Mouse (Mus musculus) embryonic facial prominence, embryonic 12.5 days (tissue): ENCODE results near the gene Zbtb8a. TPM values are rescaled to one million over a fixed set of nuclear protein-coding genes. Genes with fewer than 3 reads are reported as not detected.
A peak's percentile ranks its signal among the peaks of the same experiment; 100 is the strongest.

Experiments
- ATAC-seq: fragments of 200-750 bp; cut with Nextera tagmentation; 2 replicates; pipeline ENCODE4 v1.8.0; 2017; ENCODE audit not compliant: insufficient number of reproducible peaks, insufficient read depth, low FRiP score, low TSS enrichment
- H3K27ac ChIP-seq: fragments of 300-500 bp; sonication (generic); 2 replicates; pipeline ENCODE4 v1.5.1; 2016; ENCODE audit warnings: mild to moderate bottlenecking
- H3K27me3 ChIP-seq: fragments of 300-500 bp; sonication (generic); 2 replicates; pipeline ENCODE4 v1.6.1; 2016; ENCODE audit warnings: mild to moderate bottlenecking, moderate library complexity
- H3K36me3 ChIP-seq: fragments of 300-500 bp; sonication (generic); 2 replicates; pipeline ENCODE4 v1.6.1; 2016; ENCODE audit warnings: mild to moderate bottlenecking
- H3K4me1 ChIP-seq: fragments of 300-500 bp; sonication (generic); 2 replicates; pipeline ENCODE4 v1.6.1; 2016
- H3K4me2 ChIP-seq: fragments of 300-500 bp; sonication (generic); replicated peaks from 2 replicates; pipeline ENCODE4 v1.6.1; 2016; ENCODE audit warnings: mild to moderate bottlenecking, moderate library complexity
- H3K4me3 ChIP-seq: fragments of 300-500 bp; sonication (generic); 2 replicates; pipeline ENCODE4 v1.5.1; 2016; ENCODE audit warnings: mild to moderate bottlenecking
- H3K9ac ChIP-seq: fragments of 300-500 bp; sonication (generic); 2 replicates; pipeline ENCODE4 v1.6.1; 2016; ENCODE audit warnings: mild to moderate bottlenecking, moderate library complexity
- H3K9me3 ChIP-seq: fragments of 300-500 bp; sonication (generic); 2 replicates; pipeline ENCODE4 v1.6.1; 2016; ENCODE audit warnings: mild to moderate bottlenecking, moderate library complexity
- WGBS: fragments of 180-500 bp; shearing (Covaris S2); methylation state at CpG from one replicate; pipeline ENCODE4 v1.1.7; 2016; 5-methylcytosine and 5-hydroxymethylcytosine counted together
- polyA plus RNA-seq: library from polyadenylated mRNA; unstranded; fragments of >200 nt; fragmentation: Nextera tagmentation; extraction: Ambion mirVana; gene quantifications from 2 replicates; pipeline ENCODE4 v1.2.1, GENCODE M21; 2016

The Zbtb8a gene
- polyA plus RNA-seq, 1 experiment from 2014 or later: 10.8 TPM

GRCm38 (mm10) chr4:129353176-129353575 lies 24.7 kb downstream of the Zbtb8a start:
- peaks cover 13% of the 10 kb centered on the region; the same call in 1 of the 2 replicates for H3K36me3 ChIP-seq
- ATAC-seq: no peak
- WGBS: 88% methylated on average over 12 of the region's 12 CpGs
- no peaks in the 10 kb centered on the region for H3K27me3 ChIP-seq
- no peaks in the 10 kb centered on the region for H3K4me1 ChIP-seq
- no peak overlapping the region for H3K4me3 ChIP-seq
- H3K27ac ChIP-seq: no peak overlapping the region
- no peaks in the 10 kb centered on the region for H3K9me3 ChIP-seq
- no peak overlapping the region for H3K4me2 ChIP-seq
- H3K9ac ChIP-seq: no peak overlapping the region

- H3K4me2 ChIP-seq: no peak overlapping the region
- 73% methylated on average over 6 of the region's 6 CpGs for WGBS
- H3K9ac ChIP-seq: no peak overlapping the region
- no peaks in the 10 kb centered on the region for H3K9me3 ChIP-seq
- no peak overlapping the region for H3K27ac ChIP-seq
- ATAC-seq: no peak
- peaks cover 11% of the 10 kb centered on the region for H3K36me3 ChIP-seq
- H3K4me3 ChIP-seq: no peak overlapping the region
- no peaks in the 10 kb centered on the region for H3K4me1 ChIP-seq
- no peaks in the 10 kb centered on the region for H3K27me3 ChIP-seq
These were observed 26.8 kb downstream of the Zbtb8a start for GRCm38 (mm10) chr4:129351111-129351510.

DNA sequence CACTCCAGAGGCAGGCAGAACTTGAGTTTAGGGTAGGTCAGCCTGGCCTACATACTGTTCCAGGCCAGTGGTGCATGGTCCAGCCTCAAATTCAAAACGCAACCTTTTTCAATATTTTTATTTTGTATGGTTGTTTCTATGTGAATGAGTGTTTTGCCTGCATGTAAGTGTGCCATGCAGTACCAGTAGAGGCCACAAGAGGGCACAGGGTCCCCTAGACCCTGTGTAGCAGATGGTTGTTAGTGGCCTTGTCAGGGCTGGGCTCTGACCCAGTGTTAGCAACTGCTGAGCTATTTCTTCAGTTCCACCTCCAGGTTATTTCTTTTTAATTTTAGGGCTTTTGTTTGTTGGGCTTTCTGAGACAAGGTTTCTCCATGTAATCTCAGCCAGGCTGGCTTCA lies 27.3 kb downstream of the Zbtb8a start:
- no peaks in the 10 kb centered on the region for H3K27me3 ChIP-seq
- H3K36me3 ChIP-seq: peaks cover 10% of the 10 kb centered on the region; the same call in 1 of the 2 replicates
- H3K4me3 ChIP-seq: no peak overlapping the region
- no peaks in the 10 kb centered on the region for H3K9me3 ChIP-seq
- H3K4me1 ChIP-seq: no peaks in the 10 kb centered on the region
- H3K4me2 ChIP-seq: no peak overlapping the region
- WGBS: 4% methylated on average over 1 of the region's 1 CpGs
- no peak overlapping the region for H3K9ac ChIP-seq
- H3K27ac ChIP-seq: no peak overlapping the region
- no peak for ATAC-seq

DNA sequence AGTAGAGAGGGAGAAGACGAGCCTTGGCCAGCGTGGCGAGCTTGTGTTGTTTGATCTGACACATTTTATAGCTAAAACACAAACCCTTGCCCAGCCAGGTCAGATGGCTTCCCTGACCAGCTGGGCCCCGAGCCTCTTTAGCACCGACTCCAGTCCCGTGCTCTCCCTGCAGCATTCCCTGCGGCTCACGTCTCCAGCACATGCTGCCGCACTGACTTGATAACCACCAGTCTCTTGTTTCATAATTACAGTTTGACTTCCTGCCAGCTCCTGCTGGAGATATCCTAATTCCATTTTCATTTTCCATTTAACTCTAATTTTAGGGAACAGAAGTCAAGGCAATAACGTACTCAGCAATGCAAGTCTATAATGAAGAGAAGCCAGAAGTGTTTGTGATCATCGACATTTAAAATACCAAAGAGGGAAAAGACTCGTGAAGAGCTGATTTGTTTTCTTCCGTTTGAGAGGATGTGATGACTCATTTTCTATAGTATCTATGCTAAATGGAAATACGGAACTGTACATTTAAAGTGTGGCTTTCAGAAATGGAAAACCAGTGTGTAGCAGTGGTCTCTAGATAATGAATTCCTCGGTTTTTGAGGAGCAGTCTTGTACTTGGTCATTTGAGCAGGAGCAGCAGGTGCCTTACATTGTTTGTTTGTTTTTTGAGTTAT lies 31.3 kb downstream of the Zbtb8a start:
- no peaks in the 10 kb centered on the region for H3K27me3 ChIP-seq
- no peak for ATAC-seq
- 81% methylated on average over 15 of the region's 15 CpGs for WGBS

DNA sequence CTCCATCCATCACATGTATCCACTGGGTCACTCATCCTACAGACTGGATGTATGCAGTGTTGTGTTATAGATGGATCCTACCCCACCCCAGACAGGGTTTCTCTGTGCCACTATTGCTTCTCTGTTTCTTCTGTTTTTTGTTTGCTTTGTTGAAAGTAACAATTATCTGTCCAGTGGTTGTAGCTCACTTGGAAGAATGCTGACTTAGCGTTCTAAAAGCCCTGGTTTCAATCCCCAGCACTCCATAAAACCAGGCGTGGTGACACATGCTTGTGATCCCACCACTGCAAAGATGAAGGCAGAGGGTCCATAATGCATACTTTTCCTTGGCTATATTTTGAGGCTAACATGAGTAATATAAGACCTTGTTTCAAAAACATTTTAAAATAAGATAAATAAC lies 35.2 kb downstream of the Zbtb8a start:
- Histone ChIP-seq H3K27me3 (no peaks in the 10 kb centered on the region), H3K4me1 (no peaks in the 10 kb centered on the region), H3K36me3 (peaks cover 39% of the 10 kb centered on the region), H3K4me2 (no peak overlapping the region), H3K4me3 (no peak overlapping the region), H3K9me3 (no peaks in the 10 kb centered on the region), H3K9ac (no peak overlapping the region), H3K27ac (no peak overlapping the region)
- ATAC-seq: no peak
- 88% methylated on average over 2 of the region's 2 CpGs for WGBS

More for the DNA sequence above, 31.3 kb downstream of the Zbtb8a start:
- no peak overlapping the region for H3K27ac ChIP-seq
- H3K4me1 ChIP-seq: no peaks in the 10 kb centered on the region
- no peak overlapping the region for H3K9ac ChIP-seq
- no peak overlapping the region for H3K4me2 ChIP-seq
- no peaks in the 10 kb centered on the region for H3K9me3 ChIP-seq
- peaks cover 36% of the 10 kb centered on the region for H3K36me3 ChIP-seq
- H3K4me3 ChIP-seq: no peak overlapping the region

- H3K36me3 ChIP-seq: peaks cover 39% of the 10 kb centered on the region
- no peak overlapping the region for H3K9ac ChIP-seq
- ATAC-seq: no peak
- no peak overlapping the region for H3K4me2 ChIP-seq
- H3K9me3 ChIP-seq: no peaks in the 10 kb centered on the region
- no peaks in the 10 kb centered on the region for H3K4me1 ChIP-seq
- no peaks in the 10 kb centered on the region for H3K27me3 ChIP-seq
- no peak overlapping the region for H3K4me3 ChIP-seq
- no peak overlapping the region for H3K27ac ChIP-seq
- 94% methylated on average over 1 of the region's 1 CpGs for WGBS
These were observed 36.0 kb downstream of the Zbtb8a start for GRCm38 (mm10) chr4:129341888-129342287.

DNA sequence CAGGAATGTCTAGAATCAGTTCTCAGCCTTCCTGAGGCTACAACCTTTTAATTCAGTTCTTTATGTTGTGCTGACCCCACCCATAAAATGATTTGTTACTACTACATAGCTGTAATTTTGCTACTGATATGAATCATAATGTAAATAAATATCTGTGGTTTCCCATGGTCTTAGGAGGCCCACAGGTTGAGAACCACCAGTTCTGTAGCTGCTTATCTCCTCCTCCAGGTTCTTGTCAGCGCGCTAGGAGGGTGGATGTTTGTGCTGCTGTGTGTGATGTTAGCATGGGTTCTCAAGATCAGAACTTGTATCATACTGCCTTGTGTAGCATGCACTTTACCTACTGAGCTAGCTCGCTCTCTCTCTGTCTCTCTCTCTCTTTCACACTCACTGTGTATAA lies 38.2 kb downstream of the Zbtb8a start:
- Histone ChIP-seq H3K27ac (no peak overlapping the region), H3K36me3 (peaks cover 23% of the 10 kb centered on the region; the same call in 1 of the 2 replicates), H3K4me3 (no peak overlapping the region), H3K27me3 (no peaks in the 10 kb centered on the region), H3K4me1 (no peaks in the 10 kb centered on the region), H3K9me3 (no peaks in the 10 kb centered on the region), H3K9ac (no peak overlapping the region), H3K4me2 (no peak overlapping the region)
- 96% methylated on average over 3 of the region's 3 CpGs for WGBS
- ATAC-seq: no peak

DNA sequence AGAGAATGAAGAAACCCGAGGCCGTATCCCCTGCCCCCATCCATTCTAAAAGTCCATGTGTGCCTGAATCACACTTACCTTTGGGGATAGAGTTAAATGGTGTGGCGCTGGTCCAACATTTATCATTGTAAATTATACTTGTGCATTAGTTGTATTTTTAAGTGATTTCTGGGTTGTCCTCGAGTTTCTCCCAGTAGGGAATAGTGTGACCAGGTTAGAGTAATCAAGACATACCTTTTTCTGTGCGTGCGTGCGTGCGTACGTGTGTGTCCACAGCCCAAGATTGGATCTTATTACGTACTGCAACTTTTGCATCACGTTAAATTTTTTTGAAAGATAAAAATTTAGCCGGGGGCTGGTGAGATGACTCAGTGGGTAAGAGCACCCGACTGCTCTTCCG lies 41.6 kb downstream of the Zbtb8a start:
- Histone ChIP-seq H3K4me1 (peaks cover 23% of the 10 kb centered on the region), H3K4me2 (peak overlapping the region; percentile 76), H3K9ac (peak overlapping the region; percentile 62), H3K4me3 (peak overlapping the region; percentile 95), H3K27ac (peak overlapping the region; percentile 98), H3K36me3 (peaks cover 16% of the 10 kb centered on the region), H3K27me3 (no peaks in the 10 kb centered on the region), H3K9me3 (no peaks in the 10 kb centered on the region)
- no peak for ATAC-seq
- 48% methylated on average over 14 of the region's 14 CpGs for WGBS

DNA sequence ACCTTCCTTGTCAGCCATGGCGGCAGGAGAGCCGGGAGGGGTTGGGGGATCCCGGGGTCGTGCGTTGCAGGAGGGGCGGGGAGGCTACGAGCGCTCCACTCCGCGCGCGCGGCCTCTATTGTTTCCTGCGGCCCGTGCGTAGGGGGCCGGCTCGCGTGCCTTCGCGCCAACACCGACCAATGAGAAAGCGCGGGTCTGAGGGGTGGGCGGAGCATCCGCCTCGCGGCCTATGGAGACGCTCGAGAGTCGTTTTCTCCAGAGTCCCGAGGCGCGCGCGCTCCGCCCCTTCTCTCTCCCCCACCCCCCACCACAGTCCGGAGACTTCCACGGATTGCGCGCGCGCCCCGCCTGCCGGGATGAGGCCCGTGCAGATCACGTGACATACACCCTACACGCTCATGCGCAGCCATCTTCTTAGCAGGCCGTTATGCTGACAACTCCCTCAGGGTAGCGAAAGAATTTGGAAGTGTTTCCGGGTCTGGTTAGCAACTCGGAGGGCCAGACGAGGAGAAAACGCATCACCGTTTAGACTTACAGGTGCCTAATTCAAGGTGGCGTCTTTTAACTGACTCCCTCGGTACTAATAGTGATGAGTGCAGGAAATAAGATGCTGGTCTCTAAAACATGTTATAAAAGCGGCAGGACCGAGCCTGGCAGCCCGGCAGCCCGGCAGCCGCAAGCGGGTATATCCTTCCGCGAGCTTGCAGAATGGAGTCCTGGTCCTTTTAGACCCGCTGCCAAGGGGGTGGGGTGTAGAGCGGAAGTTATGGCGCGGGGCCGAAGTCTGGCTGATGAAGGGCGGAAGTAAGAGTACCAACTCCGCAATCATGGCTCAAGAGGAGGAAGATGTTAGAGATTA lies 42.5 kb downstream of the Zbtb8a start, which contains the start of the genes Rbbp4 and Zbtb8os:
TSS of gene Rbbp4 (minus strand) at position 155 of the 859 bp plus-strand sequence.
TSS of gene Zbtb8os (plus strand) at position 480 of the 859 bp plus-strand sequence.
- H3K9me3 ChIP-seq: no peaks in the 10 kb centered on the region
- peak within 1 kb of the TSS; percentile 98 for H3K27ac ChIP-seq
- no peaks in the 10 kb centered on the region for H3K27me3 ChIP-seq
- peak within 1 kb of the TSS; percentile 97 for H3K9ac ChIP-seq
- WGBS: under 1% methylated on average over 70 of the region's 73 CpGs
- peak within 1 kb of the TSS; percentile 76 for H3K4me2 ChIP-seq
- peaks cover 23% of the 10 kb centered on the region for H3K36me3 ChIP-seq
- peak within 1 kb of the TSS; percentile 95 for H3K4me3 ChIP-seq
- ATAC-seq: peak; percentile 99
- peaks cover 24% of the 10 kb centered on the region for H3K4me1 ChIP-seq

DNA sequence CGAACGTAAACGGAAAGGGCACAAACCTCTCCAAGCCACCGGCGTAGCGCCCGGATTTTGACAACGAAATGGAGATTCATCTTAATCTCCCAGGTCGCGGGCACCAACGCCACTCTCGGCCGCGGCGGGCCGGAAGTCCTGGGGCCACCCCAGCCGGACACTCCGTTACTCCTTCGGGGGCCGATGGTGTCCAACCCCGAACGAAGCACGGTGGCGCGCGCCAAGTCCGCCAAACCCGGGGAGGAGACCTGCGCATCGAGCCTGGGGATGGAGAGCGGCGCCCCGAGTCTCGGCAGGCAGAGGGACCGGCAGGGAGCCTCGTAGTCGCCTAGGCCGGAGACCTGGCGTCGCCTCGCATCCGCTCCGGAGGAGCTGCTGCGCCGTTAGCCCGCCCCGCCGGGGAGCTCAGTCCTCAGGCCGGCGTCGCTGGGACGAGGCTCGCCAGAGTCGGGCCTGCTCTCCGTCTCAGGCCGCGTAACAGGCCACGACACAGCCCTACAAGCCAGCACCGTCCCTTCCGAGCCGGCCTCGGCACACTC lies 43.2 kb downstream of the Zbtb8a start:
- no peaks in the 10 kb centered on the region for H3K9me3 ChIP-seq
- peaks cover 27% of the 10 kb centered on the region for H3K36me3 ChIP-seq
- peak overlapping the region; percentile 58 for H3K4me2 ChIP-seq
- H3K4me1 ChIP-seq: peaks cover 24% of the 10 kb centered on the region
- ATAC-seq: no peak; the same call in 1 of the 2 replicates
- H3K27me3 ChIP-seq: no peaks in the 10 kb centered on the region
- peak overlapping the region; percentile 97 for H3K9ac ChIP-seq
- WGBS: under 1% methylated on average over 62 of the region's 62 CpGs
- H3K4me3 ChIP-seq: peak overlapping the region; percentile 95
- H3K27ac ChIP-seq: peak overlapping the region; percentile 98

DNA sequence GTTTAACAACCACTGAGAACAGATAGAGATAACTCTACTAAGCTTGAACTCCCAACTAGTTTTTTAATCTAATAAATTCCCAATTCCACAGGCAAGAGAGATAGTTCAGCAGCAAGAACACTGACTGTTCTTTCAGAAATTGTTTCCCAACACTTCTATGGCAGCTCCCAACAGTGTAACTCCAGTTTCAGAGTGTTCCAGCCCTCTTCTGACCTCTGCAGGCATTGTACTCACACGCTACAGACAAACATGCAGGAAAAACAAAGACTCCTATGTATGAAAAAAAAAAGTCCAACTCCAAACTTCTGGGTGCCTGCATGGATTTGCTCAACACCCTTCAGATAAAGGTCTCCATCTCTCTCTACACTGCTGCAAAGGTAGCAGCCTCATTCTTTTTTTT lies 45.1 kb downstream of the Zbtb8a start:
- Histone ChIP-seq H3K4me1 (peaks cover 24% of the 10 kb centered on the region), H3K4me2 (peak overlapping the region; percentile 58), H3K9me3 (no peaks in the 10 kb centered on the region), H3K9ac (0 out of 2 replicates have a peak overlapping the region, but pooled peaks have one; percentile 27), H3K4me3 (peak overlapping the region; percentile 95; the same call in 1 of the 2 replicates), H3K27me3 (no peaks in the 10 kb centered on the region), H3K36me3 (peaks cover 42% of the 10 kb centered on the region), H3K27ac (no peak overlapping the region)
- WGBS: 31% methylated on average over 1 of the region's 1 CpGs
- ATAC-seq: no peak
